Mouse (Mus musculus) midbrain, embryonic 16.5 days (tissue): ENCODE data around the gene Tet3. TPM values are rescaled to one million over a fixed set of nuclear protein-coding genes. Genes with fewer than 3 reads are reported as not detected.

Experiments
- ATAC-seq: fragments of 200-750 bp; cut with Nextera tagmentation; 2 replicates; pipeline ENCODE4 v1.8.0; 2017; ENCODE audit warnings: moderate TSS enrichment
- H3K27ac ChIP-seq: fragments of 300-500 bp; sonication (generic); 2 replicates; pipeline ENCODE4 v1.5.1; 2014; ENCODE audit warnings: mild to moderate bottlenecking, low read length, mixed read lengths
- H3K27me3 ChIP-seq: fragments of 300-500 bp; sonication (generic); 2 replicates; pipeline ENCODE4 v1.6.1; 2014; ENCODE audit warnings: low read depth, low read length, mixed read lengths; ENCODE audit not compliant: control insufficient read depth, insufficient read depth
- H3K36me3 ChIP-seq: fragments of 300-500 bp; sonication (generic); 2 replicates; pipeline ENCODE4 v1.6.1; 2014; ENCODE audit warnings: mild to moderate bottlenecking, low read length, moderate library complexity, mixed read lengths; ENCODE audit not compliant: control insufficient read depth, insufficient read depth
- H3K4me1 ChIP-seq: fragments of 300-500 bp; sonication (generic); 2 replicates; pipeline ENCODE4 v1.6.1; 2014; ENCODE audit warnings: mild to moderate bottlenecking, low read length, mixed read lengths; ENCODE audit not compliant: control insufficient read depth, insufficient read depth
- H3K4me2 ChIP-seq: fragments of 300-500 bp; sonication (generic); 2 replicates; pipeline ENCODE4 v1.6.1; 2014; ENCODE audit warnings: mild to moderate bottlenecking, low read length, mixed read lengths
- H3K4me3 ChIP-seq: fragments of 300-500 bp; sonication (generic); 2 replicates; pipeline ENCODE4 v1.5.1; 2014; ENCODE audit warnings: low read depth, mild to moderate bottlenecking, low read length, moderate library complexity, mixed read lengths
- H3K9ac ChIP-seq: fragments of 300-500 bp; sonication (generic); 2 replicates; pipeline ENCODE4 v1.6.1; 2014; ENCODE audit warnings: low read depth, low read length, mixed read lengths
- H3K9me3 ChIP-seq: fragments of 300-500 bp; sonication (generic); replicated peaks from 2 replicates; pipeline ENCODE4 v1.6.1; 2014; ENCODE audit warnings: mild to moderate bottlenecking, low read length, mixed read lengths; ENCODE audit not compliant: control insufficient read depth, poor library complexity, severe bottlenecking
- WGBS: fragments of 180-500 bp; shearing (Covaris S2); extraction: QIAGEN DNeasy Blood & Tissue Kit; methylation state at CpG from one replicate; pipeline ENCODE4 v1.1.7; 2014; 5-methylcytosine and 5-hydroxymethylcytosine counted together
- polyA plus RNA-seq: library from polyadenylated mRNA; unstranded; fragments of >200 nt; fragmentation: Nextera tagmentation; extraction: Ambion mirVana; gene quantifications from 2 replicates; pipeline ENCODE4 v1.2.1, GENCODE M21; 2015

The Tet3 gene
- polyA plus RNA-seq, 1 experiment from 2014 or later = 53.2 TPM

GRCm38 (mm10) chr6:83438584-83438983 lies 20.3 kb downstream of the Tet3 start:
- 71% methylated on average over 3 of the region's 3 CpGs for WGBS
- no peak for ATAC-seq
- peak overlapping the region; percentile 78; the same call in 1 of the 2 replicates for H3K4me3 ChIP-seq
- H3K36me3 ChIP-seq = peaks cover 3% of the 10 kb centered on the region; the same call in 1 of the 2 replicates
- no peaks in the 10 kb centered on the region for H3K27me3 ChIP-seq
- H3K4me1 ChIP-seq = peaks cover 79% of the 10 kb centered on the region
- no peaks in the 10 kb centered on the region for H3K9me3 ChIP-seq
- H3K27ac ChIP-seq = no peak overlapping the region
- H3K9ac ChIP-seq = peak overlapping the region; percentile 53
- H3K4me2 ChIP-seq = peak overlapping the region; percentile 77

GRCm38 (mm10) chr6:83437802-83438201 lies 21.1 kb downstream of the Tet3 start:
- WGBS = 17% methylated on average over 3 of the region's 3 CpGs
- Histone ChIP-seq H3K27ac (0 out of 2 replicates have a peak overlapping the region, but pooled peaks have one; percentile 28), H3K9ac (peak overlapping the region; percentile 53; the same call in 1 of the 2 replicates), H3K27me3 (no peaks in the 10 kb centered on the region), H3K4me2 (peak overlapping the region; percentile 77), H3K9me3 (no peaks in the 10 kb centered on the region), H3K4me3 (no peak overlapping the region), H3K36me3 (peaks cover 3% of the 10 kb centered on the region; the same call in 1 of the 2 replicates), H3K4me1 (peaks cover 75% of the 10 kb centered on the region)
- no peak for ATAC-seq

- no peak overlapping the region for H3K4me2 ChIP-seq
- no peak overlapping the region for H3K9ac ChIP-seq
- H3K4me3 ChIP-seq = no peak overlapping the region
- no peak for ATAC-seq
- no peaks in the 10 kb centered on the region for H3K27me3 ChIP-seq
- H3K9me3 ChIP-seq = no peaks in the 10 kb centered on the region
- H3K4me1 ChIP-seq = peaks cover 74% of the 10 kb centered on the region
- no peak overlapping the region for H3K27ac ChIP-seq
- WGBS = 56% methylated on average over 3 of the region's 3 CpGs
- H3K36me3 ChIP-seq = peaks cover 3% of the 10 kb centered on the region; the same call in 1 of the 2 replicates
Measured at GRCm38 (mm10) chr6:83437225-83437624, 21.7 kb downstream of the Tet3 start.

- Histone ChIP-seq H3K27ac (no peak overlapping the region), H3K4me1 (peaks cover 74% of the 10 kb centered on the region), H3K4me3 (no peak overlapping the region), H3K9me3 (no peaks in the 10 kb centered on the region), H3K27me3 (no peaks in the 10 kb centered on the region), H3K36me3 (peaks cover 3% of the 10 kb centered on the region; the same call in 1 of the 2 replicates), H3K9ac (no peak overlapping the region), H3K4me2 (no peak overlapping the region)
- no peak for ATAC-seq
- 72% methylated on average over 4 of the region's 4 CpGs for WGBS
Measured at GRCm38 (mm10) chr6:83436547-83436946, 22.3 kb downstream of the Tet3 start.

- Histone ChIP-seq H3K27me3 (no peaks in the 10 kb centered on the region), H3K4me2 (no peak overlapping the region), H3K4me3 (no peak overlapping the region), H3K9me3 (no peaks in the 10 kb centered on the region), H3K36me3 (peaks cover 3% of the 10 kb centered on the region; the same call in 1 of the 2 replicates), H3K27ac (0 out of 2 replicates have a peak overlapping the region, but pooled peaks have one; percentile 12), H3K9ac (no peak overlapping the region), H3K4me1 (peaks cover 82% of the 10 kb centered on the region)
- ATAC-seq = no peak
- WGBS = 8% methylated on average over 5 of the region's 5 CpGs
Measured at GRCm38 (mm10) chr6:83435174-83435573, 23.7 kb downstream of the Tet3 start.

GRCm38 (mm10) chr6:83433546-83433945 lies 25.3 kb downstream of the Tet3 start:
- Histone ChIP-seq H3K4me3 (no peak overlapping the region), H3K9me3 (no peaks in the 10 kb centered on the region), H3K27me3 (no peaks in the 10 kb centered on the region), H3K36me3 (peaks cover 3% of the 10 kb centered on the region; the same call in 1 of the 2 replicates), H3K4me1 (peaks cover 73% of the 10 kb centered on the region), H3K9ac (no peak overlapping the region), H3K4me2 (no peak overlapping the region), H3K27ac (no peak overlapping the region)
- ATAC-seq = no peak
- 87% methylated on average over 4 of the region's 4 CpGs for WGBS

- ATAC-seq = no peak
- no peak overlapping the region for H3K9ac ChIP-seq
- WGBS = 89% methylated on average over 7 of the region's 7 CpGs
- H3K4me2 ChIP-seq = no peak overlapping the region
- no peak overlapping the region for H3K4me3 ChIP-seq
- peaks cover 3% of the 10 kb centered on the region; the same call in 1 of the 2 replicates for H3K36me3 ChIP-seq
- H3K27ac ChIP-seq = no peak overlapping the region
- peaks cover 73% of the 10 kb centered on the region for H3K4me1 ChIP-seq
- no peaks in the 10 kb centered on the region for H3K27me3 ChIP-seq
- no peaks in the 10 kb centered on the region for H3K9me3 ChIP-seq
Measured at GRCm38 (mm10) chr6:83432966-83433365, 25.9 kb downstream of the Tet3 start.

GRCm38 (mm10) chr6:83427968-83428731 lies 30.7 kb downstream of the Tet3 start:
- WGBS = 27% methylated on average over 5 of the region's 5 CpGs
- Histone ChIP-seq H3K9ac (peak overlapping the region; percentile 26; the same call in 1 of the 2 replicates), H3K4me2 (no peak overlapping the region), H3K36me3 (0 out of 2 replicates have a peak, but pooled peaks cover 3% of the 10 kb centered on the region), H3K4me3 (no peak overlapping the region), H3K4me1 (peaks cover 53% of the 10 kb centered on the region), H3K27ac (peak overlapping the region; percentile 61), H3K27me3 (no peaks in the 10 kb centered on the region), H3K9me3 (no peaks in the 10 kb centered on the region)
- ATAC-seq = peak; percentile 43; the same call in 1 of the 2 replicates

- H3K9me3 ChIP-seq = no peaks in the 10 kb centered on the region
- peak overlapping the region; percentile 26; the same call in 1 of the 2 replicates for H3K9ac ChIP-seq
- 26% methylated on average over 6 of the region's 6 CpGs for WGBS
- peak; percentile 54; the same call in 1 of the 2 replicates for ATAC-seq
- peaks cover 54% of the 10 kb centered on the region for H3K4me1 ChIP-seq
- H3K4me2 ChIP-seq = no peak overlapping the region
- peak overlapping the region; percentile 61 for H3K27ac ChIP-seq
- H3K27me3 ChIP-seq = no peaks in the 10 kb centered on the region
- 0 out of 2 replicates have a peak, but pooled peaks cover 3% of the 10 kb centered on the region for H3K36me3 ChIP-seq
- H3K4me3 ChIP-seq = no peak overlapping the region
Measured at GRCm38 (mm10) chr6:83427512-83427911, 31.4 kb downstream of the Tet3 start.
